Mouse (Mus musculus) small intestine, adult 2 months (tissue): ENCODE results near the gene Sntb2. TPM values are rescaled to one million over a fixed set of nuclear protein-coding genes. Genes with fewer than 3 reads are reported as not detected.

ENCODE experiments used
- H3K27ac ChIP-seq: fragments of 200-500 bp; 2 replicates; pipeline ENCODE4 v1.5.1; 2012; ENCODE audit warnings: low read depth, low read length, control low read depth, inconsistent platforms; ENCODE audit not compliant: insufficient read depth
- H3K27me3 ChIP-seq: fragments of 200-500 bp; 2 replicates; pipeline ENCODE4 v1.6.1; 2012; ENCODE audit warnings: mild to moderate bottlenecking, moderate library complexity, low read length, inconsistent platforms; ENCODE audit not compliant: control insufficient read depth, insufficient read depth
- H3K36me3 ChIP-seq: fragments of 200-500 bp; 2 replicates; pipeline ENCODE4 v1.6.1; 2012; ENCODE audit warnings: mild to moderate bottlenecking, low read length, control low read depth, inconsistent platforms; ENCODE audit not compliant: control insufficient read depth, insufficient read depth
- H3K4me1 ChIP-seq: fragments of 200-500 bp; 2 replicates; pipeline ENCODE4 v1.6.1; 2012; ENCODE audit warnings: low read length, inconsistent platforms, mixed read lengths; ENCODE audit not compliant: control insufficient read depth, insufficient read depth, insufficient read length
- H3K4me3 ChIP-seq: fragments of 200-500 bp; 2 replicates; pipeline ENCODE4 v1.5.1; 2012; ENCODE audit warnings: low read depth, mild to moderate bottlenecking, control low read depth, inconsistent platforms, low read length, moderate library complexity
- CTCF ChIP-seq: fragments of 200-500 bp; IDR thresholded peaks from 2 replicates; pipeline ENCODE4 v1.5.1; 2012; ENCODE audit warnings: low read depth, mild to moderate bottlenecking, control low read depth, inconsistent platforms, low read length, moderate library complexity, mixed read lengths; ENCODE audit not compliant: insufficient replicate concordance, insufficient read length; ENCODE audit errors: extremely low read depth
- POLR2A ChIP-seq: fragments of 200-500 bp; IDR thresholded peaks from 2 replicates; pipeline ENCODE4 v1.6.1; 2012; ENCODE audit warnings: low read depth, mild to moderate bottlenecking, control low read depth, inconsistent platforms, low read length, moderate library complexity
- WGBS: fragments of 180-500 bp; shearing (Covaris S2); methylation state at CpG from one replicate; pipeline ENCODE4 v1.1.7; 2018; 5-methylcytosine and 5-hydroxymethylcytosine counted together
- polyA plus RNA-seq: library from polyadenylated mRNA; depleted of rRNA; stranded (reverse); fragments of >200 nt; gene quantifications from 2 replicates; pipeline ENCODE4 v1.2.3, GENCODE M21; 2012

Sntb2 gene
- polyA plus RNA-seq, 1 experiment: 2.7 TPM

DNA sequence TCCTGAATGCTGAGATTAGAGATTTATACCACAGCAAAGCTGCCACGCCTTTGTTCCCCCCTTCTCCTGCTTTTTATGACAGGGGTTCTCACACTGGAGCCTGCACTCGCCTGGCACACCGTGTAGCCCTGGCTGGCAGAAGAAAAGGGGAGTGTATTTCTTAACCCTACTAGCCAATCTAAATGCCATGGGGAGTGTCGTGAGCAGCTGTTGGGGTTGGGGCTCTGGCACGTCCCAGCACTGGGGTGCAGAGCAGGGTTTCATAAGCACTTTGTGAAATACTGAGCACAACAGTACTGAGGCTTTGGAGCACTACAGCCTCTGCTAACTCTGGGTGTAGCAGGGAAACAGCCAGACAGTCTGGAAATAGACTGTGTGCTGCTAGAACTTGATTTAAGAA, 36.1 kb upstream of the Sntb2 start:
- TF ChIP-seq CTCF (no peak), POLR2A (no peak)
- Histone ChIP-seq H3K36me3 (peaks cover 39% of the 10 kb centered on the region), H3K4me1 (no peaks in the 10 kb centered on the region), H3K27me3 (no peaks in the 10 kb centered on the region), H3K4me3 (no peak overlapping the region), H3K27ac (no peak overlapping the region)
- 28% methylated on average over 5 of the region's 5 CpGs for WGBS

DNA sequence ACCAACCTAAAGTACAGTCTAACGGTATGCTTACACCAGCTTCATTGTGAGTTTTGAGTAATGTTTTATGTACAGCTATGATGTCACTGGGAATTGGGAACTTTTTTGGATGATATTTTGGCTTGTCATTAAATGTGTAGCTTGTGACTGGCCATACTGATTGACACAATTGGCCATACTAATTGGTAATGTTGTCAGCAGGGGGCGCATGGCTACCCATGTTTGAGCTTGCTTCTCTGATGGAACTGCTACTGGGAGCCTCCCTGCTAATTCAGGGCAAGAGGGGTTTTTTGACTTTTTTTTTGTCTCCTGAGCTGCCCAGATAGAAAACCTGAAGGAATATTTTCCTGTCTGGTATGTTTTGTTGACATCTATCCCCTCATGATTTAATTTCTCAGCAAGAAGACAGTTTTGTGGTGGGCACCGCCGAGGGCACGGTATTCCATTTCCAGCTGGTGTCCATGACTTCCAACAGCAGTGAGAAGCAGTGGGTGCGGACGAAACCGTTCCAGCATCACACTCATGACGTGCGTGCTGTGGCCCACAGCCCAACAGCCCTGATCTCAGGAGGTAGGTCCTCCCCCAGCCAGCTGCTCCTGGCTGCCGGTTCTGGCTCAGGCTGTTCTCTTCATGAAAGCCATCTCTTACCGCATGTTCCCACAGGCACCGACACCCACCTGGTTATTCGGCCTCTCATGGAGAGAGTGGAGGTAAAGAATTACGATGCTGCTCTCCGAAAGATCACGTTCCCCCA, 29.6 kb upstream of the Sntb2 start:
- H3K4me1 ChIP-seq: no peaks in the 10 kb centered on the region
- H3K27ac ChIP-seq: no peak overlapping the region
- 93% methylated on average over 17 of the region's 17 CpGs for WGBS
- H3K27me3 ChIP-seq: no peaks in the 10 kb centered on the region
- no peak overlapping the region for H3K4me3 ChIP-seq
- TF ChIP-seq POLR2A: no peak
- peak; percentile 50; the same call in 1 of the 2 replicates for TF ChIP-seq CTCF
- H3K36me3 ChIP-seq: peaks cover 51% of the 10 kb centered on the region

DNA sequence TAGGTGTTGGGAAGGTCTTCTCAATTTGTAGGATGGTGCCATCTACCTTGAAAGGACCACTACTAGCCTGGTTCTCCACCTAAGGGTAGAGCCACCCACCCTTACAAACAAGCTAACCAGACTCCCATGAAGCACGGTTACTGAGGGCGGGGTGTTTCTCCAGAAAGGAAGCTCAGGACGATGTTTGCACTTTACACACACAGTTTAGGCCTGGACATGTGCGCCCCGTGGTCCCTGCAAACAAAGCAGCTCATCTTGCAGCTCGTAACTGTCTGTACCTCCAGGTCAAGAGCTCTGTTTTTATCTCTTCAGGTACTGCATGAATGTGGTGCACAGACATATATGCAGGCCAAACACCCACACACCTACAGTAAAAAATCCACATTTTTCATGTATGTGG, 28.9 kb upstream of the Sntb2 start:
- H3K4me3 ChIP-seq: no peak overlapping the region
- TF ChIP-seq CTCF: no peak
- no peak for TF ChIP-seq POLR2A
- H3K27ac ChIP-seq: no peak overlapping the region
- WGBS: 95% methylated on average over 6 of the region's 6 CpGs
- H3K4me1 ChIP-seq: no peaks in the 10 kb centered on the region
- peaks cover 51% of the 10 kb centered on the region for H3K36me3 ChIP-seq
- no peaks in the 10 kb centered on the region for H3K27me3 ChIP-seq

DNA sequence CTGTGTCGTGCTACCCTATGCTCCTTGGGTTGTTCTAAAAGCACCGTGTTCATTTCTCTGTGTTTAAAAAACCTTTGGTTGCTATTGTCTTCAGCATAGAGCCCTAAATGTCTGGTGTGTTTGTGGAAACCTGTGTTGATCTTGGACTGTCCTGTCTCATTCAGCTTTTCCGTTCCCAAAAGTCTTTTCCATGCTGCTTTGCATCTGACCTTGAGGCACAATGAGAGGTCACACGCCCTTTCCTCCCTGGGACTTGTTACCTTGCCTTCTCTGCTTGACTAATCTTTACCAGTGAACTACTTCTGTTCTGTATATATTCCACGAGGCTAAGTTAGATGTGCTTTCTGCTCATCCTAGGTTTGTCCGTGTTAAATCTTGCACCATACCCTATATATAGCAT, 28.1 kb upstream of the Sntb2 start:
- Histone ChIP-seq H3K4me3 (no peak overlapping the region), H3K27me3 (no peaks in the 10 kb centered on the region), H3K36me3 (peaks cover 47% of the 10 kb centered on the region), H3K27ac (no peak overlapping the region), H3K4me1 (no peaks in the 10 kb centered on the region)
- WGBS: 89% methylated on average over 6 of the region's 6 CpGs
- TF ChIP-seq POLR2A (no peak), CTCF (no peak)

DNA sequence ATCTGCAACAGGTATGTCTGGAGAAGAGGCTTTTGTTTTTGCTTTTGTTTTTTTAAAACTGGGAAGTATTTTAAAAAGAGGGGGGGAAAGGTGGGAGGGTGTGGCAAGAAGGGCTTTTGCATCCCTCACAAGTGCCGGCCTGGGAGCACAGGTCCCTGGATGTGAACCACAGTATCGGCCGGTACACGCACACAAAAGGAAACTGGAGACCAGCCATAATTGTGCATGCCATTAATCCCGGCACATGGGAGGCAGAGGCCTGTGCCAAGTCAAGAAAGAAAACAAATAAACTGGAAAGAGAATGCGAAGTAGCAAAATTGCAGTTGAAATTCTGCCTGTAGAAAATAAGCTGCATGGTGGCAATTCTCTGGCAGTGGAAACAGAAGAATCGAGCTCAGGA, 27.3 kb upstream of the Sntb2 start:
- Histone ChIP-seq H3K36me3 (peaks cover 45% of the 10 kb centered on the region), H3K27me3 (no peaks in the 10 kb centered on the region), H3K27ac (no peak overlapping the region), H3K4me3 (no peak overlapping the region), H3K4me1 (no peaks in the 10 kb centered on the region)
- WGBS: 78% methylated on average over 7 of the region's 7 CpGs
- TF ChIP-seq CTCF: no peak

DNA sequence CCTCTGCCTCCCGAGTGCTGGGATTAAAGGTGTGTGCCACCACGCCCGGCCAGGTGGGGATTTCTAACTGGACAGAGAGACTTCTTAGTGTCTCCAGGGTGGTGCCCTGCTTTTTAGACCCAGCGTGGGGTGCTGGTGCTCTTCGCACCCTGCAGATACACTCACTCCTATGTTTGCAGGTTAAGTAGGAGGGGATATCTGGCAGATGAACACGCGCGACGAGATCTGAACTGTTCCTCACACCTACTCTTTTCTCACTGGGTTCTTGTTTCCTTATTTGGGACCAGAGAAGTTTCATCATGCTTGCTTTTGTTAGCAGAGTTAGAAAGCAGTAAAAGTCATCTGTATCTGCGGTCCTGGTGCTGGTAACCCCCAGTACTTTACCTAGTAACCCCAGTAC, 21.9 kb upstream of the Sntb2 start:
- no peak for TF ChIP-seq CTCF
- TF ChIP-seq POLR2A: no peak
- peaks cover 55% of the 10 kb centered on the region for H3K36me3 ChIP-seq
- no peaks in the 10 kb centered on the region for H3K4me1 ChIP-seq
- no peaks in the 10 kb centered on the region for H3K27me3 ChIP-seq
- WGBS: 94% methylated on average over 10 of the region's 10 CpGs
- H3K27ac ChIP-seq: no peak overlapping the region
- no peak overlapping the region for H3K4me3 ChIP-seq

DNA sequence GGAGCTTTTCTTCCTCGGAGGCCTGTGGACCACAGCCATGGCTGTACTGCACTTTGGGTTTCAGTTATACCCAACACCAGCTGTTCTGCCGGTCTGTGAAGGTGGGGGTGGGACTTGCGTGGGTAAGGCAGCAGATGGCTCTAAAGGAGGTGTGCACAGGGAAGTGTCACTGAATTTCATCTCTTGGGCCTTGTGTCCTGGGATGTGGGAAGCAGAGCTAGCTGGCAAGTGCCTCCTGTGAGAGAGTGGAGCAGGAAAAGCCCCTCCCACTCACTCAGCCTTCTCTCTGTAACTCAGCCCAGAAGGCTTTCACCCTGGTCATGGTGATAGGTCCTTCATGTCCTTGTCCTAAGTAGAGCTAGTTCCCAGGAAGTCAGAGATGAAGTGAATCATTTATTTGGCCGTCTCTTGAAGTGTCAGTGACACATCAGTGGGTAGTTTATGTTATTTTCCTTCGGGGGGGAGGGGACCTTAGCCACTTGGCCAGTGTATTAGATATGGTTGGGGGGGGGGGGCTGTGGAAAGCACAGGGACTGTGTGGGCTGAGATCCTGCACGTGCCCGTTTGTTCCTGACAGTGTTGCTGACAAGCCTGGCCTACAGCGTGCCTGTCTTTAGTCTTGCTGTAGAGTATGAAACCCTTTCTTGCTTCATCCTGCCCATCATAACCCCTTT, 15.7 kb upstream of the Sntb2 start:
- H3K36me3 ChIP-seq: peaks cover 48% of the 10 kb centered on the region
- 87% methylated on average over 8 of the region's 8 CpGs for WGBS

More for the DNA sequence above, 15.7 kb upstream of the Sntb2 start:
- TF ChIP-seq POLR2A: no peak
- no peak for TF ChIP-seq CTCF
- H3K4me3 ChIP-seq: no peak overlapping the region
- no peaks in the 10 kb centered on the region for H3K27me3 ChIP-seq
- no peaks in the 10 kb centered on the region for H3K4me1 ChIP-seq
- H3K27ac ChIP-seq: no peak overlapping the region
